Mouse (Mus musculus) CH12.LX (cell line): ENCODE measurements at regions not wholly inside any gene's neighbourhood (a gene's known extent, or its start where the extent isn't known, plus 50 kb on each side); places are given as distances from the start of the nearest gene placed in this dataset.

Experiments used
- CTCF ChIP-seq, 2 experiments: IDR thresholded peaks in 1 of 2; conservative IDR thresholded peaks in 1 of 2; 2 replicates each; pipeline ENCODE4 v1.5.1; 2011 to 2012; ENCODE audit warnings: low read depth in 2 of 2, low read length in 2 of 2, improper control_type of control experiment in 1 of 2, inconsistent platforms in 1 of 2, mild to moderate bottlenecking in 1 of 2, moderate library complexity in 1 of 2
- EP300 ChIP-seq: IDR thresholded peaks from 2 replicates; pipeline ENCODE4 v1.6.1; 2011; ENCODE audit warnings: low read length, improper control_type of control experiment
- JUND ChIP-seq: conservative IDR thresholded peaks from 2 replicates; pipeline ENCODE4 v1.6.1; 2011; ENCODE audit warnings: low read depth, low read length, improper control_type of control experiment
- MAX ChIP-seq: IDR thresholded peaks from 2 replicates; pipeline ENCODE4 v1.6.1; 2011; ENCODE audit warnings: low read length, improper control_type of control experiment
- MYC ChIP-seq: IDR thresholded peaks from 2 replicates; pipeline ENCODE4 v1.6.1; 2011; ENCODE audit warnings: low read depth, mild to moderate bottlenecking, improper control_type of control experiment, low read length
- POLR2A ChIP-seq: IDR thresholded peaks from 2 replicates; pipeline ENCODE4 v1.6.1; 2011; ENCODE audit warnings: low read depth, mild to moderate bottlenecking, improper control_type of control experiment, low read length
- SIN3A ChIP-seq: IDR thresholded peaks from 2 replicates; pipeline ENCODE4 v1.6.1; 2012; ENCODE audit warnings: low read length, improper control_type of control experiment, inconsistent platforms
- ZNF384 ChIP-seq: IDR thresholded peaks from 2 replicates; pipeline ENCODE4 v1.6.1; 2012; ENCODE audit warnings: low read depth, low read length, improper control_type of control experiment, inconsistent platforms

- TF ChIP-seq MYC (no peak), CTCF (conservative IDR thresholded peaks at IDR 0.05 in 1 of 2, IDR thresholded peaks at IDR 0.05 in 1 of 2; ENCODE audit: low read depth in 2 of 2, low read length in 2 of 2) (no peak), EP300 (no peak), MAX (no peak), JUND (no peak), ZNF384 (no peak), POLR2A (no peak), SIN3A (no peak)
Measured at GRCm38 (mm10) chr9:41563376-41563775, 401.9 kb upstream of the Ubash3b start.
